Mouse (Mus musculus) MN1 (cell line): ENCODE data around the gene Tex14.
"Not testable (repeated sequence)": the region's sequence is repeated elsewhere in the genome, so short reads cannot be mapped to it uniquely, and the experiment has no call there.

Experiments used
- DNase-seq: peaks from one replicate; pipeline ENCODE4 v3.0.0-alpha.2; 2016; ENCODE audit warnings: low spot score

Tex14 gene

GRCm38 (mm10) chr11:87404876-87405275 lies at the start of gene Tex14, which contains the start of gene Rad51c:
Gene Tex14 (plus strand): TSS chr11:87405065.
Gene Rad51c (minus strand): TSS chr11:87404954.
- no peak for DNase-seq

DNA sequence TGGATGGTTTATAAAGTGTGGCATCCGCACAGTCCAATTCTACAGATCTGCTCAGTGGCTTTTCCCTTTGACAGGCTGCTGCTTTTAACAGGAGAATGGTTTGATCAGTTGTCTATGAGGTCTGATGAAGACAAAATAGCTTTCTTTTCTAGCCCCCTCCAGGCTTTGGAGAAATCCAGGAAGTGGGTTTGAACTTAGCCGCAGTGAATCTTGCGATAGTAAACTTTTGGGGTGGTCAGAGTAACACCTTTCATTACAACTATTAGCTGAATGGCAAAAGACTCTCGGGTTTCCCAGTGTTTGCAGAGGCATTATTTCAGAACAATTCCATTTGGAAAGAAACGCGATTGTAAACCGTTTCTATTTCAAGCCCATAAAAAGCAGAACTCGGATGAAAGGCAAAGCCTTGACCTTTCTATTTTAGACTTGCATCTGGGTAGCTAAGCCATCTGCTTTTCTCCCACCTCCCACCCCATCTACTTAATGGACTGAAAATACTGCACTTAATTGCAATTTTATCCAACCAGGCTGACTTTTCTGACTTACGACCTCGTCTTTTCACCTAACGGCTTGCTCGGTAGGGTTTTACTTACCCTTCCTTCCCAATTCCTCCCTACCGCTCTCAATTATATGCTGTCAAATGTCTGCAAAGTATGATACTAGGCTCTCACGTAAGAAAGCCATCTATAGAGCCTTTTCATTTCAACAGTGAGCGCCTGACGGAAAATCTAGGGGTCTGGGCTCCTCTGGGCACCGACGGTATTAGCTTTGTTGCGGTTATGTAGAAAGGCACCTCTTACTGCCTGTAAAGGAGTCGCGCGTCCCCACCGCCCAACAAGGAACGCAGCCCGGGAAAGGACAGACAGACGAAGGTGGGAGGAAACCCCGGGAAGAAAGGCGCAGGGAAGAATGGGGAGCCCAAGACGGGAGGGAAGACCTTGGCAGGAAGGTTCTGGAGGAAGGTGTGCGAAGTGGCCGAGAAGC lies 47.3 kb upstream of the Tex14 start:
- peak; percentile 23 for DNase-seq

- DNase-seq, result peak; percentile 84
Observed at GRCm38 (mm10) chr11:87358331-87359261, 46.3 kb upstream of the Tex14 start, which contains the start of gene Ppm1e. Gene Ppm1e (minus strand): TSS chr11:87359023.

- DNase-seq, result no peak
Observed at GRCm38 (mm10) chr11:87359262-87359612, 45.6 kb upstream of the Tex14 start.

DNA sequence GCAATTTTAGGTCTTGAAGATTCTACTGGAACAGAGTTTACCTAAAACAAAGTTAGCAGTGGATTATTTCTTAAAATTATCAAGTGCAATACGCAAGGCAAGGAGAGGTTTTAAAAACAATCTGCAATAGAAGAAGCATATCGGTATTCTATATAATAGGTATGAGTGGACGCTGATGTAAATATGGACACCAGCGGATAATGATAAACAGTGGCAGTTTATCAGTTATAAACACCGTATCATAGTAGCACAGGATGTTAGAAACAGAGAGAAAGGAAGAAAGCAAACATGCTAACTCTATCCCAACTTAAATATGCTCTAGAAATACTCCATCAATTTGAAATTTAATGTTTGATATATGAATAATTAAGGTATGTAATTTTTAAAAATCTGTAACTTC lies 39.7 kb upstream of the Tex14 start:
- no peak for DNase-seq

- no peak for DNase-seq
Observed at GRCm38 (mm10) chr11:87367061-87367460, 37.8 kb upstream of the Tex14 start.

DNA sequence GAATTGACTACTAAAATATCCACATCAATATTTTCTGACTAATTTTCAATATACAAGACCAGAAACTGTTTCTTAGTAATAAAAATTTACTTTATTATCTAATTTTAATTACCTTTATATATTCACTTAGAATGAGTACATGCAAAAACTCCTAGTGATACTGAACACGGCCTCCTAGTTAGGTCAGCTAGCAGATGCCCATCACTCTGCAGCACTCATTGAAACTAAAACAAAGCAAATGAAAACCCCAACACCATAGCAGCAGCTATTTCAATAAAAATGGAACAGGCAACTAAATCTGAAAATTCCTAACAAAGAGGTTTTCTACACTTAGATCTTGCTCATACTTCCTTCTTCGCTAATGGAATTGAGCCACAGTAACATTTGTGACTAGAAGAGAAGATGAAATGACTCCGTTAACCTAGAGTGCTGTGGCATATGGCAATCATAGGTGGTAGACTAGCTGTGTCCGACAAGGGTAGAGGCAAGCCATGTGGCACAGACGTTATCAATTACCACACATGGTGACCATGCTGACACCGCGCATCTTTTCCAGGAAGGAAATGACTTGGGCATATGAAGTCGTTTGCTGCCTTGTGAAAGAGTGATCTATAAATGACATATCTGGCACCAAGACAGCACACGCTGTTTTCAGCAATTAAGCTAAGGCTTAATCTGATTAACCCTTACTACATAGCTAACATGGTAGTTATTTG lies 36.8 kb upstream of the Tex14 start:
- DNase-seq, result no peak

DNA sequence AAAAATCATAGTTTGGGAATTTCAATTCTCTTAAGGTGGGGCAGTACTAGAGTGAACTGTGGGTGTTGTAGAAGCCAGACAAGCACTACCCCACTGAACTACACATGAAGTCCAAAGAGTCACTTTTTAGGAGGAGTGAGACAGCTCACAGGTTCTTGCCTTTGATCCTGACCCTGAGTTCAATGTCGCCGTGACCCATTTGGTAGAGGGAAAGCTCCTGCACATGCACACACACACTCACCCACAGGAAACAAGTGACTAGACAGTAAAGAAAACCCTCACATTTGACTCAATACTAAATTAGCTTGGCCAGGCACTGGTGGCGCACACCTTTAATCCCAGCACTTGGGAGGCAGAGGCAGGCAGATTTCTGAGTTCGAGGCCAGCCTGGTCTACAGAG lies 20.3 kb upstream of the Tex14 start:
- no peak for DNase-seq

DNA sequence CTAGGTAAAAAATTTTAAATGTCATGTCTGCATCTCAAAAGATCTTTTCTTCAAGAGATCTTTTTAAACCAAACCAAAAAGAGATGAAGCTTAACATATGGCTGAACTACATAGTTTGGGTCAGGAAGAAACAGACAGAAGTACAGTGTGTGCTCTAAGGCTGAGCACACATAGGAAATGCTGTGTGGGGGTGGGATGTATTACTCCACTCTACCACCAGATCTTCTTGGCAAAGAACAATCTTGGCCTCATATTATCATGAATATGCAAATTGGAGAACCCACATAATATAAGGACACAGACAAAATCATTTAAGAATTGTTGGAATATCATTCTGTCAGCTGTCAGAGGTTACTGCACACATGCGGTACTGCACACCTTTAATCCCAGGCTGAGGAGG lies 19.2 kb upstream of the Tex14 start:
- no peak for DNase-seq

GRCm38 (mm10) chr11:87393855-87394254 lies 11.0 kb upstream of the Tex14 start:
- peak; percentile 43 for DNase-seq

DNA sequence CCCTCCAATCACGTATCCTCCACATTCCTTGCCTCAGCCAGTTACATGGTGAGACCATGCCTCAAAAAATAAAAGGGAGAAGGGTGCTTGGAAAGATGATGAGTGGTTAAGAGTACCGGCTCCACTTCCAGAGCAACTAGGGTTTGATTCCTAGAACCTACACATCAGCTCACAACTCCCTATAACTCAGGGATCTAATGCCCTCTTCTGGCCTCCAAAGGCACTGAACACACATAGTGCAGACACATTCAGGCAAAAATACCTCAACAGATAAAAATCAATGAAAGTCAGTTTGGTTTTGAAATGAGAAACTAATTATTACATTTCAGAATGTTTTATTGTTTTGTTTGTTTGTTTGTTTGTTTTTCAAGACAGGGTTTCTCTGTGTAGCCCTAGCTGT lies 6.5 kb upstream of the Tex14 start:
- DNase-seq, result no peak

GRCm38 (mm10) chr11:87404111-87404853 lies 583 bp upstream of the Tex14 start:
- DNase-seq, result peak; percentile 97

DNA sequence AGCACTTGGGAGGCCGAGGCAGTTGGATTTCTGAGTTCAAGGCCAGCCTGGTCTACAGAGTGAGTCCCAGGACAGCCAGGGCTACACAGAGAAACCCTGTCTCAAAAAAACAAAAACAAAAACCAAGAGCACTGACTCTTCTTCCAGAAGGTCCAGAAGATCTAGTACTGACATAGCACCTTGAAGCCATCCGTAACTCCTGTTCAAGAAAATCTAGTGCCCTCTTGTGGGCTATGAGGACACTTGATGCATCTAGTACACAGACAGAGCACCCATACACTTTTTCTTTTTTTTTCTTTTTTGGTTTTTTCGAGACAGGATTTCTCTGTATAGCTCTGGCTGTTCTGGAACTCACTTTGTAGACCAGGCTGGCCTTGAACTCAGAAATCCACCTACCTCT lies 8.5 kb downstream of the Tex14 start:
- not testable (repeated sequence) for DNase-seq

GRCm38 (mm10) chr11:87416120-87416519 lies 11.3 kb downstream of the Tex14 start:
- no peak for DNase-seq

DNA sequence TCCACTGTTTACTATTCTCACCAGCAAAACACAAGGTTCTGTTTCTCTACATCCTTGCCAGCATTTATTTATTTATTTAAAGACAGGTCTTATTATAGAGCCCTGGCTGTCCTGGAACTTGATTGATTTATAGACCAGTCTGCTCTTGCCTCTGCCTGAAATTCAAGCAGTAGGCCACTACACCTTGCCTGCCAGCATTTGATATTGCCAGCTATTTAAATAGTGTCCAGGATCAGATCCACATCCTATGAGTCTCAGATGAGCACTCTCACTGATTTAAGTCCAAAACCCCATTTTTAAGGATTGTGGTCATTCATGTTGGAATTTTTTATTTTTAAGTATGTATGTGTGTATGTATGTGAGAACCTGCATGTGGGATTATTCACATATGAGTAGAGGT lies 16.0 kb downstream of the Tex14 start:
- DNase-seq, result no peak

DNA sequence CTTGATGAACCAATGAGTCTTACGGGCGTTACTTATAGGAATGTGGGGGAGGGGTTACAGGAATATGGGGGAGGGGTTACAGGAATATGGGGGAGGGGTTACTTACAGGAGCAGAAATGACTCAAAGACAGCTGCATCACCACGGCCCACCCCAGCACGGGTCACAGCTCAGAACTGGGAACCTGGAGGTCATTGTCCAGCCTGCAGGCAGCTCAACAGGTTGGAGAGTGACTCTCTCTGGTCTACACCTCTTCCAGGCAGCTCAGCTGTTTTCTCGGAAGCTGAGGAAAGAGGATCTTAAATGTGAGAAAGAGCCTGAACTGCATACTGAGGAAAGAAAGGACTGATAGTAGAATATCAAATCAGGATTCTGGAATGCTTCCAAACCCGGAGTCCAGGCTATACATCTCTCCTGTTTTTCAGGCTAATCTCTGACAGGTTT lies 16.9 kb downstream of the Tex14 start:
- no peak for DNase-seq

DNA sequence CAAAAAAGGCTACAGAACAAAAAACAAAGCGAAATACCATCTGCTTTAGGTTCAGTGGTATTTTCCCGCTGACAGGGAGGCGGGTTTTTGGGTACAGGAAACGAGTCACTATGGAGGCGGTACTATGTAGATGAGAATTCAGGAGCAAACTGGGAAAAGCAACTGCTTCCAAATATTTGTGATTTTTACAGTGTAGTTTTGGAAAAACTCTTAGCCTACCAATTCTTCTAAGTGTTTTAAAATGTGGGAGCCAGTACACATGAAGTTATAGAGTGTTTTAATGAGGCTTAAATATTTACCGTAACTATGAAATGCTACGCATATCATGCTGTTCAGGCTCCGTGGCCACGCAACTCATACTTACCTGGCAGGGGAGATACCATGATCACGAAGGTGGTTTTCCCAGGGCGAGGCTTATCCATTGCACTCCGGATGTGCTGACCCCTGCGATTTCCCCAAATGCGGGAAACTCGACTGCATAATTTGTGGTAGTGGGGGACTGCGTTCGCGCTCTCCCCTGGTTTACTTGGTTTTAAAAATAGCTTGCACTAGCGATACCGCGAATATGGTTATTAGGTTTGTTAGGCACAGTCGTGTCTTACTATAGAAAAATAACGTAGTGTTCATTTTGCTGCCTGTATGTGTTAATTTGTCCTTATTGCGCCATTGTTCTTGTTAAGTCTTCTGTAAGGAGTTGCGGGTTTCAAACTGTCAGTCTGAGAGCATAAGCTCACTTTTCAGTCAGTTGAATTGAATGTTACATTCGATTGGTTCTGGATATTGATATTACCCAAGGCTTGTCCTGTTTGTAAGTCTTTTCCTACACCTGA lies 17.9 kb downstream of the Tex14 start:
- peak; percentile 96 for DNase-seq

DNA sequence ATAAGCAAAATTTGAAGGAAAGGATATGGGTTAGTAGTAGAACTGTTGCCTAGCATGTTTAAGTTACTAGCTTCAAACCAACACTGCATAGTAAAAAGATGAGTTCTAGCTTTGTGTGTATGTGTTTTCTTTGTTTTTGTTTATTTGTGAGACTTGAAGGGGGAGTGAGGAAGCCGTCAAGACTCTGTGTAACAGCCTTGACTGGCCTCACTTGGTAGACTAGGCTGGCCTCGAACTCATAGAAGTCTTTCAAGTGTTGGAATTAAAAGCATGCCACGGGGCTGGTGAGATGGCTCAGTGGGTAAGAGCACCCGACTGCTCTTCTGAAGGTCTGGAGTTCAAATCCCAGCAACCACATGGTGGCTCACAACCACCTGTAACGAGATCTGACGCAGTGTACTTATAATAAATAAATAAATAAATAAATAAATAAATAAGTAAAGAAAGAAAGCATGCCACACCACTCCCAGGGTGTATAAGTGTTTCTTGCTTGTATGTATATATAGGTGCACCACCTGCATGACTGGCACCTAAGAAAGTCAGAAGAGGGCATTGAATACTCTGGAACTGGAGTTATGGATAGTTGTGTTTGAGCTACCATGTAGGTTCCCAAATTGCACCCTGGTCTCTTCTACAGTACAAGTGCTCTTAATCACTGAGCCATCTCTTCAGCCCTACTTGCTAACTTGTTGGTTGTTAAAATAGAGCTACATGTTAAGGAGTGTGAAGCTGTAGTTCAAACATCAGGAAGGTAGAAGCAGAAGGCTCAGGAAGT lies 18.9 kb downstream of the Tex14 start:
- peak; percentile 87 for DNase-seq

GRCm38 (mm10) chr11:87426121-87426449 lies 21.2 kb downstream of the Tex14 start:
- DNase-seq, result no peak
